In the genomic region with DNA sequence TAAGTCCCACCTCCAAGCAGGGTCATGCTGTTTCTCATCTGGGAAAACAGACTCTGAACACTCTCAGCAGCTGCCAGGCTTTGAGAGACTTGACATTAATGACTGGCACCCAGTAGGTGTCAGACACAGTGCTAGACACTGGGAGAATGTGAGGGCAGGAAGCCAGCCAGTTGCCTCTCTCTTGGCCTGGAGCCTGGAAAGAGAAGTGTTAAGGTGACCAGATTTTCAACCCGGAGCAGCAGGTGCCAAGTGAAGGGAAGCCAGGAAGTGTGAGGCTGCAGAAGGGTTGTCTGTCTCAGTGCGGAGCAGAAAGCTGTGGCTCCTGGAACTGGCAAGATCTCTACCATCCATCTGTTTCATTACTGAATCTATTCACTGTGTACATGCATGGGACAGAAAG, we compare ENCODE assay signal across 9 mouse cellular contexts.
A peak's percentile ranks its signal among the peaks of the same experiment; 100 is the strongest.
DNase-seq lines count a peak whose midpoint lies in the region; ATAC-seq and TF ChIP-seq lines count a peak whose summit lies in the region.
"Had no signal": no experiment of that assay in that cellular context is flagged by ENCODE, and none has a peak within 500 bp of the region (broad histone marks: within the 10 kb centered on the region; RNA-seq: fewer than 3 reads in every experiment).

No protein-coding gene starts in this region.

- peaks cover 6% of the 10 kb centered on the region; the same call in 1 of the 2 replicates for H3K4me1 ChIP-seq in kidney, embryonic 16.5 days (ENCODE audit: insufficient read depth, low read length)
- peaks cover 43% of the 10 kb centered on the region for H3K4me1 ChIP-seq in neural tube, embryonic 15.5 days
- no peaks in the 10 kb centered on the region for H3K4me1 ChIP-seq in stomach, postnatal 0 days (replicated peaks; ENCODE audit: control insufficient read depth, insufficient read depth)

- no peak for ATAC-seq in kidney, embryonic 16.5 days (ENCODE audit: low FRiP score, low TSS enrichment)
- ATAC-seq in neural tube, embryonic 15.5 days (ENCODE audit: low FRiP score): no peak
- ATAC-seq in stomach, postnatal 0 days (ENCODE audit: low FRiP score, low TSS enrichment): no peak
- ATAC-seq in megakaryocyte progenitor cell, adult 5-6 weeks (replicated peaks; ENCODE audit: poor library complexity): no peak

- no peaks in the 10 kb centered on the region for H3K27me3 ChIP-seq in kidney, embryonic 16.5 days (ENCODE audit: insufficient read depth, low read length)
- H3K27me3 ChIP-seq in neural tube, embryonic 15.5 days (replicated peaks): no peaks in the 10 kb centered on the region
- no peaks in the 10 kb centered on the region for H3K27me3 ChIP-seq in stomach, postnatal 0 days (ENCODE audit: control insufficient read depth, insufficient read depth, low read length)

- no peaks in the 10 kb centered on the region for H3K36me3 ChIP-seq in kidney, embryonic 16.5 days (ENCODE audit: insufficient read depth, low read length)
- no peaks in the 10 kb centered on the region for H3K36me3 ChIP-seq in neural tube, embryonic 15.5 days
- no peaks in the 10 kb centered on the region for H3K36me3 ChIP-seq in stomach, postnatal 0 days (ENCODE audit: control insufficient read depth, insufficient read depth, low read length)

- DNase-seq in kidney, adult 11 months: peak; percentile 40
- DNase-seq in cerebellum, postnatal 25 days: peak; percentile 19 to 42
- DNase-seq in gastrocnemius, postnatal 10 days: peak; percentile 64
- DNase-seq in layer of hippocampus, adult 11-12 months (ENCODE audit: low spot score): peak; percentile 39
- no peak for DNase-seq in stomach, postnatal 0 days (ENCODE audit: low spot score)

- TF ChIP-seq CTCF in stomach, postnatal 0 days (IDR thresholded peaks at IDR 0.05; ENCODE audit: low read depth): no peak

- no peak overlapping the region for H3K4me2 ChIP-seq in kidney, embryonic 16.5 days (replicated peaks; ENCODE audit: low read depth, low read length)
- H3K4me2 ChIP-seq in neural tube, embryonic 15.5 days: no peak overlapping the region
- no peak overlapping the region for H3K4me2 ChIP-seq in stomach, postnatal 0 days (replicated peaks; ENCODE audit: low read depth)

- H3K4me3 ChIP-seq in kidney, embryonic 16.5 days (ENCODE audit: low read length): no peak overlapping the region
- no peak overlapping the region for H3K4me3 ChIP-seq in neural tube, embryonic 15.5 days (replicated peaks)
- H3K4me3 ChIP-seq in stomach, postnatal 0 days (ENCODE audit: low read depth, low read length): no peak overlapping the region

- H3K9ac ChIP-seq in kidney, embryonic 16.5 days (replicated peaks; ENCODE audit: low read length): no peak overlapping the region
- H3K9ac ChIP-seq in neural tube, embryonic 15.5 days (replicated peaks): no peak overlapping the region
- no peak overlapping the region for H3K9ac ChIP-seq in stomach, postnatal 0 days (ENCODE audit: low read length)
- H3K9ac ChIP-seq: liver, embryonic 14.5 days had no signal

- no peak for TF ChIP-seq EP300 in stomach, postnatal 0 days (optimal IDR thresholded peaks at IDR 0.05)

- no peak overlapping the region for H3K27ac ChIP-seq in kidney, embryonic 16.5 days (ENCODE audit: low read length)
- H3K27ac ChIP-seq in neural tube, embryonic 15.5 days (replicated peaks): no peak overlapping the region
- no peak overlapping the region for H3K27ac ChIP-seq in stomach, postnatal 0 days (replicated peaks)
- H3K27ac ChIP-seq: liver, embryonic 14.5 days had no signal

- no peaks in the 10 kb centered on the region for H3K9me3 ChIP-seq in kidney, embryonic 16.5 days (ENCODE audit: low read length)
- H3K9me3 ChIP-seq in neural tube, embryonic 15.5 days (replicated peaks): no peaks in the 10 kb centered on the region
- no peaks in the 10 kb centered on the region for H3K9me3 ChIP-seq in stomach, postnatal 0 days (ENCODE audit: control insufficient read depth, low read length)

- WGBS in kidney, embryonic 16.5 days: 39% methylated on average over 2 of the region's 2 CpGs
- 65% methylated on average over 2 of the region's 2 CpGs for WGBS in neural tube, embryonic 15.5 days
- 38% methylated on average over 2 of the region's 2 CpGs for WGBS in stomach, postnatal 0 days
